Mouse (Mus musculus) common myeloid progenitor, adult 5-6 weeks (primary cell): ENCODE data around the gene Tfpt. TPM values are rescaled to one million over a fixed set of nuclear protein-coding genes. Genes with fewer than 3 reads are reported as not detected.

Source experiments
- ATAC-seq: replicated peaks from 2 replicates; pipeline ENCODE4 v1.8.0; 2016; ENCODE audit warnings: low read depth, mild to moderate bottlenecking, moderate TSS enrichment, inconsistent platforms; ENCODE audit not compliant: poor library complexity, severe bottlenecking
- total RNA-seq: library from RNA; stranded (forward); fragments of 200-1000, 187-1606 nt; gene quantifications from 2 replicates; pipeline ENCODE4 v1.2.3, GENCODE M21; 2017

Tfpt gene
- 30.3 and 32.8 TPM in 2 replicates for total RNA-seq

GRCm38 (mm10) chr7:3629543-3630477 lies at the start of gene Tfpt, which contains the start of gene Prpf31:
Gene Tfpt, minus strand, starts transcription at chr7:3629929.
Gene Prpf31, plus strand, starts transcription at chr7:3629985.
- peak; percentile 91 for ATAC-seq

GRCm38 (mm10) chr7:3677342-3677741 lies 47.6 kb upstream of the Tfpt start, which contains the start of gene Tmc4:
Gene Tmc4, minus strand, starts transcription at chr7:3677553.
- no peak for ATAC-seq

GRCm38 (mm10) chr7:3676371-3676770 lies 46.6 kb upstream of the Tfpt start:
- no peak for ATAC-seq

GRCm38 (mm10) chr7:3675228-3675548 lies 45.5 kb upstream of the Tfpt start:
- ATAC-seq = peak; percentile 67

GRCm38 (mm10) chr7:3674507-3675227 lies 44.9 kb upstream of the Tfpt start:
- peak; percentile 99 for ATAC-seq

- peak; percentile 16; the same call in 1 of the 2 replicates for ATAC-seq
Observed at GRCm38 (mm10) chr7:3666921-3667391, 37.2 kb upstream of the Tfpt start.

GRCm38 (mm10) chr7:3665215-3666114 lies 35.7 kb upstream of the Tfpt start, which contains the start of gene Leng1:
Gene Leng1, minus strand, starts transcription at chr7:3665840.
- peak; percentile 94 for ATAC-seq

GRCm38 (mm10) chr7:3664524-3665214 lies 34.9 kb upstream of the Tfpt start:
- ATAC-seq = no peak

GRCm38 (mm10) chr7:3658578-3658977 lies 28.8 kb upstream of the Tfpt start:
- ATAC-seq = no peak

- no peak for ATAC-seq
Observed at GRCm38 (mm10) chr7:3656966-3657365, 27.2 kb upstream of the Tfpt start.

- ATAC-seq = no peak
Observed at GRCm38 (mm10) chr7:3646641-3647040, 16.9 kb upstream of the Tfpt start.

- no peak for ATAC-seq
Observed at GRCm38 (mm10) chr7:3646188-3646587, 16.5 kb upstream of the Tfpt start.

GRCm38 (mm10) chr7:3645488-3646025 lies 15.8 kb upstream of the Tfpt start:
- peak; percentile 13 for ATAC-seq

- ATAC-seq = peak; percentile 88
Observed at GRCm38 (mm10) chr7:3644672-3645487, 15.2 kb upstream of the Tfpt start, which contains the start of gene Cnot3. Gene Cnot3, plus strand, starts transcription at chr7:3645268.

- ATAC-seq = no peak
Observed at GRCm38 (mm10) chr7:3644348-3644671, 14.6 kb upstream of the Tfpt start.

- no peak for ATAC-seq
Observed at GRCm38 (mm10) chr7:3643843-3644242, 14.1 kb upstream of the Tfpt start.

GRCm38 (mm10) chr7:3643412-3643811 lies 13.7 kb upstream of the Tfpt start:
- no peak for ATAC-seq

- 0 out of 2 replicates have a peak, but pooled peaks have one; percentile 10 for ATAC-seq
Observed at GRCm38 (mm10) chr7:3630478-3630815, 718 bp upstream of the Tfpt start.
